Mouse (Mus musculus): ENCODE measurements around the gene Rpl34. TPM values are rescaled to one million over a fixed set of nuclear protein-coding genes. Genes with fewer than 3 reads are reported as not detected.

The Rpl34 gene
- polyA plus RNA-seq (2014; fragmentation: Nextera tagmentation; extraction: Ambion mirVana): 669 and 690 TPM in 2 replicates

GRCm38 (mm10) chr3:130730189-130730653 lies at the start of gene Rpl34:
TSS of gene Rpl34 (minus strand) at chr3:130730398.
- DNase-seq (ENCODE audit: low spot score): peak; percentile 96
- Histone ChIP-seq H3K4me1 (replicated peaks; ENCODE audit: control insufficient read depth, insufficient read depth, low read length) (0 out of 2 replicates have a peak, but pooled peaks cover 3% of the 10 kb centered on the region), H3K4me2 (replicated peaks; ENCODE audit: low read depth, low read length) (peak within 1 kb of the TSS; percentile 69), H3K9ac (ENCODE audit: low read depth, low read length) (peak within 1 kb of the TSS; percentile 93), H3K36me3 (ENCODE audit: control insufficient read depth, insufficient read depth, low read length) (peaks cover 6% of the 10 kb centered on the region; the same call in 1 of the 2 replicates), H3K4me3 (ENCODE audit: low read depth, low read length) (peak within 1 kb of the TSS; percentile 93), H3K9me3 (ENCODE audit: control insufficient read depth, low read length) (no peaks in the 10 kb centered on the region), H3K27ac (ENCODE audit: low read depth, low read length) (peak within 1 kb of the TSS; percentile 87), H3K27me3 (ENCODE audit: control insufficient read depth, insufficient read depth, low read length) (no peaks in the 10 kb centered on the region)
- ATAC-seq (ENCODE audit: low FRiP score): peak; percentile 99
- under 1% methylated on average over 45 of the region's 45 CpGs for WGBS

GRCm38 (mm10) chr3:130768172-130768571 lies 38.0 kb upstream of the Rpl34 start:
- WGBS: 87% methylated on average over 3 of the region's 3 CpGs
- Histone ChIP-seq H3K9ac (ENCODE audit: low read depth, low read length) (no peak overlapping the region), H3K4me1 (replicated peaks; ENCODE audit: control insufficient read depth, insufficient read depth, low read length) (no peaks in the 10 kb centered on the region), H3K4me3 (ENCODE audit: low read depth, low read length) (no peak overlapping the region), H3K27ac (ENCODE audit: low read depth, low read length) (no peak overlapping the region), H3K27me3 (ENCODE audit: control insufficient read depth, insufficient read depth, low read length) (no peaks in the 10 kb centered on the region), H3K9me3 (ENCODE audit: control insufficient read depth, low read length) (no peaks in the 10 kb centered on the region), H3K36me3 (ENCODE audit: control insufficient read depth, insufficient read depth, low read length) (no peaks in the 10 kb centered on the region), H3K4me2 (replicated peaks; ENCODE audit: low read depth, low read length) (no peak overlapping the region)
- ATAC-seq (ENCODE audit: low FRiP score) (no peak), DNase-seq (ENCODE audit: low spot score) (no peak)

- Histone ChIP-seq H3K9me3 (ENCODE audit: control insufficient read depth, low read length) (no peaks in the 10 kb centered on the region), H3K36me3 (ENCODE audit: control insufficient read depth, insufficient read depth, low read length) (no peaks in the 10 kb centered on the region), H3K27me3 (ENCODE audit: control insufficient read depth, insufficient read depth, low read length) (no peaks in the 10 kb centered on the region), H3K9ac (ENCODE audit: low read depth, low read length) (no peak overlapping the region), H3K27ac (ENCODE audit: low read depth, low read length) (no peak overlapping the region), H3K4me2 (replicated peaks; ENCODE audit: low read depth, low read length) (no peak overlapping the region), H3K4me3 (ENCODE audit: low read depth, low read length) (no peak overlapping the region), H3K4me1 (replicated peaks; ENCODE audit: control insufficient read depth, insufficient read depth, low read length) (no peaks in the 10 kb centered on the region)
- ATAC-seq (ENCODE audit: low FRiP score): no peak
- no peak for DNase-seq (ENCODE audit: low spot score)
- WGBS: 90% methylated on average over 5 of the region's 5 CpGs
Observed at GRCm38 (mm10) chr3:130764091-130764490, 33.9 kb upstream of the Rpl34 start.

GRCm38 (mm10) chr3:130760711-130761435 lies 30.7 kb upstream of the Rpl34 start:
- H3K4me2 ChIP-seq (replicated peaks; ENCODE audit: low read depth, low read length): no peak overlapping the region
- no peak for ATAC-seq (ENCODE audit: low FRiP score)
- H3K9ac ChIP-seq (ENCODE audit: low read depth, low read length): no peak overlapping the region
- H3K27ac ChIP-seq (ENCODE audit: low read depth, low read length): no peak overlapping the region
- H3K4me3 ChIP-seq (ENCODE audit: low read depth, low read length): no peak overlapping the region
- peaks cover 3% of the 10 kb centered on the region; the same call in 1 of the 2 replicates for H3K4me1 ChIP-seq (replicated peaks; ENCODE audit: control insufficient read depth, insufficient read depth, low read length)
- no peaks in the 10 kb centered on the region for H3K9me3 ChIP-seq (ENCODE audit: control insufficient read depth, low read length)
- H3K27me3 ChIP-seq (ENCODE audit: control insufficient read depth, insufficient read depth, low read length): no peaks in the 10 kb centered on the region
- H3K36me3 ChIP-seq (ENCODE audit: control insufficient read depth, insufficient read depth, low read length): no peaks in the 10 kb centered on the region
- peak; percentile 77 for DNase-seq (ENCODE audit: low spot score)
- 64% methylated on average over 24 of the region's 24 CpGs for WGBS

GRCm38 (mm10) chr3:130758157-130758841 lies 28.1 kb upstream of the Rpl34 start:
- Histone ChIP-seq H3K36me3 (ENCODE audit: control insufficient read depth, insufficient read depth, low read length) (no peaks in the 10 kb centered on the region), H3K27me3 (ENCODE audit: control insufficient read depth, insufficient read depth, low read length) (no peaks in the 10 kb centered on the region), H3K4me1 (replicated peaks; ENCODE audit: control insufficient read depth, insufficient read depth, low read length) (peaks cover 3% of the 10 kb centered on the region; the same call in 1 of the 2 replicates), H3K27ac (ENCODE audit: low read depth, low read length) (no peak overlapping the region), H3K9me3 (ENCODE audit: control insufficient read depth, low read length) (no peaks in the 10 kb centered on the region), H3K4me2 (replicated peaks; ENCODE audit: low read depth, low read length) (no peak overlapping the region), H3K9ac (ENCODE audit: low read depth, low read length) (no peak overlapping the region), H3K4me3 (ENCODE audit: low read depth, low read length) (no peak overlapping the region)
- ATAC-seq (ENCODE audit: low FRiP score) (peak; percentile 65; the same call in 1 of the 2 replicates), DNase-seq (ENCODE audit: low spot score) (peak; percentile 10)
- 64% methylated on average over 15 of the region's 15 CpGs for WGBS

GRCm38 (mm10) chr3:130757117-130757852 lies 27.1 kb upstream of the Rpl34 start:
- ATAC-seq (ENCODE audit: low FRiP score) (0 out of 2 replicates have a peak, but pooled peaks have one; percentile 50), DNase-seq (ENCODE audit: low spot score) (peak; percentile 11)
- no peak overlapping the region for H3K4me2 ChIP-seq (replicated peaks; ENCODE audit: low read depth, low read length)
- no peak overlapping the region for H3K4me3 ChIP-seq (ENCODE audit: low read depth, low read length)
- H3K4me1 ChIP-seq (replicated peaks; ENCODE audit: control insufficient read depth, insufficient read depth, low read length): peaks cover 3% of the 10 kb centered on the region; the same call in 1 of the 2 replicates
- no peaks in the 10 kb centered on the region for H3K36me3 ChIP-seq (ENCODE audit: control insufficient read depth, insufficient read depth, low read length)
- no peaks in the 10 kb centered on the region for H3K27me3 ChIP-seq (ENCODE audit: control insufficient read depth, insufficient read depth, low read length)
- no peak overlapping the region for H3K9ac ChIP-seq (ENCODE audit: low read depth, low read length)
- H3K27ac ChIP-seq (ENCODE audit: low read depth, low read length): no peak overlapping the region
- H3K9me3 ChIP-seq (ENCODE audit: control insufficient read depth, low read length): no peaks in the 10 kb centered on the region
- 90% methylated on average over 8 of the region's 8 CpGs for WGBS

GRCm38 (mm10) chr3:130749206-130749605 lies 19.0 kb upstream of the Rpl34 start:
- Histone ChIP-seq H3K27me3 (ENCODE audit: control insufficient read depth, insufficient read depth, low read length) (no peaks in the 10 kb centered on the region), H3K36me3 (ENCODE audit: control insufficient read depth, insufficient read depth, low read length) (no peaks in the 10 kb centered on the region), H3K9me3 (ENCODE audit: control insufficient read depth, low read length) (no peaks in the 10 kb centered on the region), H3K4me1 (replicated peaks; ENCODE audit: control insufficient read depth, insufficient read depth, low read length) (no peaks in the 10 kb centered on the region), H3K4me3 (ENCODE audit: low read depth, low read length) (no peak overlapping the region), H3K27ac (ENCODE audit: low read depth, low read length) (no peak overlapping the region), H3K4me2 (replicated peaks; ENCODE audit: low read depth, low read length) (no peak overlapping the region), H3K9ac (ENCODE audit: low read depth, low read length) (no peak overlapping the region)
- WGBS: 87% methylated on average over 3 of the region's 3 CpGs
- ATAC-seq (ENCODE audit: low FRiP score) (no peak), DNase-seq (ENCODE audit: low spot score) (no peak)
